Mouse (Mus musculus) liver, embryonic 14.5 days (tissue): Measurements from ENCODE around the gene Dnajb6. TPM values are rescaled to one million over a fixed set of nuclear protein-coding genes. Genes with fewer than 3 reads are reported as not detected.

Experiments
- ATAC-seq: fragments of 200-750 bp; cut with Nextera tagmentation; 2 replicates; pipeline ENCODE4 v1.8.0; 2017; ENCODE audit warnings: moderate number of reproducible peaks, mild to moderate bottlenecking, moderate library complexity; ENCODE audit not compliant: insufficient read depth
- DNase-seq, 3 experiments: peaks; one replicate each; pipeline ENCODE4 v3.0.0-alpha.2; 2012 to 2013; ENCODE audit warnings: low read depth in 3 of 3, low spot score in 3 of 3
- H3K27ac ChIP-seq: fragments of 300-500 bp; sonication (generic); 2 replicates; pipeline ENCODE4 v1.5.1; 2014; ENCODE audit warnings: moderate library complexity, mild to moderate bottlenecking, control low read depth, inconsistent platforms
- H3K27me3 ChIP-seq: fragments of 300-500 bp; sonication (generic); 2 replicates; pipeline ENCODE4 v1.6.1; 2014; ENCODE audit warnings: mild to moderate bottlenecking, low read length, moderate library complexity; ENCODE audit not compliant: control insufficient read depth, insufficient read depth
- H3K36me3 ChIP-seq: fragments of 300-500 bp; sonication (generic); replicated peaks from 2 replicates; pipeline ENCODE4 v1.6.1; 2014; ENCODE audit warnings: low read depth; ENCODE audit not compliant: control insufficient read depth, insufficient read depth
- H3K4me1 ChIP-seq, 2 experiments: fragments of 200-500 bp in 1 of 2; fragments of 300-500 bp in 1 of 2; sonication (generic) in 1 of 2; replicated peaks; 2 replicates each; pipeline ENCODE4 v1.6.1; 2012 to 2014; ENCODE audit warnings: antibody characterized with exemption in 1 of 2, inconsistent platforms in 1 of 2, low read length in 1 of 2; ENCODE audit not compliant: control insufficient read depth in 2 of 2, insufficient read depth in 2 of 2
- H3K4me2 ChIP-seq: fragments of 300-500 bp; sonication (generic); 2 replicates; pipeline ENCODE4 v1.6.1; 2014; ENCODE audit warnings: low read depth, mild to moderate bottlenecking, control low read depth, moderate library complexity
- H3K4me3 ChIP-seq, 2 experiments: fragments of 200-500 bp in 1 of 2; fragments of 300-500 bp in 1 of 2; sonication (generic) in 1 of 2; 2 replicates each; pipeline ENCODE4 v1.5.1; 2012 to 2014; ENCODE audit warnings: low read depth in 2 of 2, low read length in 2 of 2, mild to moderate bottlenecking in 2 of 2, control low read depth in 1 of 2, inconsistent platforms in 1 of 2, moderate library complexity in 1 of 2; ENCODE audit not compliant: insufficient read depth in 1 of 2
- H3K9ac ChIP-seq: fragments of 300-500 bp; sonication (generic); replicated peaks from 2 replicates; pipeline ENCODE4 v1.6.1; 2014; ENCODE audit warnings: mild to moderate bottlenecking, control low read depth, moderate library complexity
- H3K9me3 ChIP-seq: fragments of 300-500 bp; sonication (generic); 2 replicates; pipeline ENCODE4 v1.6.1; 2016; ENCODE audit warnings: low read length, mixed read lengths; ENCODE audit not compliant: control insufficient read depth
- CTCF ChIP-seq: IDR thresholded peaks from 2 replicates; pipeline ENCODE4 v1.5.1; 2016; ENCODE audit warnings: antibody characterized with exemption, low read depth, control low read depth
- EP300 ChIP-seq: IDR thresholded peaks from 2 replicates; pipeline ENCODE4 v1.6.1; 2016; ENCODE audit warnings: antibody characterized with exemption, low read depth
- WGBS: fragments of 180-500 bp; shearing (Covaris S2); extraction: QIAGEN DNeasy Blood & Tissue Kit; methylation state at CpG from one replicate; pipeline ENCODE4 v1.1.7; 2014; ENCODE audit not compliant: insufficient replicate concordance; 5-methylcytosine and 5-hydroxymethylcytosine counted together
- polyA plus RNA-seq, 2 experiments: library from polyadenylated mRNA; depleted of rRNA in 1 of 2; stranded (reverse) in 1 of 2; unstranded in 1 of 2; fragments of >200 nt; fragmentation: Nextera tagmentation in 1 of 2; extraction: Ambion mirVana in 1 of 2; gene quantifications; 2 replicates each; pipeline versions ENCODE4 v1.2.1 to v1.2.3; 2012 to 2014

Gene Dnajb6
- polyA plus RNA-seq, 2 experiments: 48.3 to 76.0 TPM

DNA sequence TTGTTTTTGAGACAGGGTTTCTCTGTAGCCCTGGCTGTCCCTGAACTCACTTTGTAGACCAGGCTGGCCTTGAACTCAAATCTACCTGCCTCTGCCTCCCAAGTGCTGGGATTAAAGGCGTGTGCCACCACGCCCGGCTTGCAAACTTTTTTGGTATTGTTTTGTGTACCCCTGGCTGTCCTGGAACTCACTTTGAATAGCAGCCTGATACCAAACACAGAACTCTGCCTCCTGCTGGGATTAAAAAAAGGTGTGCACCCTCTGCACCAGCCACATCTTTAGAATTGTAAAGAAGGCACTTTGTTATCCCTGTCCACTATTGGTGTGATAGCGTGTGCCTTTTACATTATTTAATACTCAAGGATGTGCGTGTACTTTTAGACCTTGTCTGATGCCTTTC is 2.0 kb downstream of the Dnajb6 start:
- H3K27ac ChIP-seq: no peak overlapping the region
- WGBS: 67% methylated on average over 5 of the region's 5 CpGs
- ATAC-seq: no peak
- no peaks in the 10 kb centered on the region for H3K27me3 ChIP-seq
- peaks cover 12 to 20% of the 10 kb centered on the region in 2 experiments for H3K4me1 ChIP-seq
- H3K9me3 ChIP-seq: no peaks in the 10 kb centered on the region
- DNase-seq: no peak
- H3K36me3 ChIP-seq: no peaks in the 10 kb centered on the region
- H3K9ac ChIP-seq: peak overlapping the region; percentile 36
- no peak for TF ChIP-seq EP300
- TF ChIP-seq CTCF: no peak
- H3K4me3 ChIP-seq: peak overlapping the region; percentile 88 to 89; a peak in 3 of 4 replicates
- peak overlapping the region; percentile 82 for H3K4me2 ChIP-seq

DNA sequence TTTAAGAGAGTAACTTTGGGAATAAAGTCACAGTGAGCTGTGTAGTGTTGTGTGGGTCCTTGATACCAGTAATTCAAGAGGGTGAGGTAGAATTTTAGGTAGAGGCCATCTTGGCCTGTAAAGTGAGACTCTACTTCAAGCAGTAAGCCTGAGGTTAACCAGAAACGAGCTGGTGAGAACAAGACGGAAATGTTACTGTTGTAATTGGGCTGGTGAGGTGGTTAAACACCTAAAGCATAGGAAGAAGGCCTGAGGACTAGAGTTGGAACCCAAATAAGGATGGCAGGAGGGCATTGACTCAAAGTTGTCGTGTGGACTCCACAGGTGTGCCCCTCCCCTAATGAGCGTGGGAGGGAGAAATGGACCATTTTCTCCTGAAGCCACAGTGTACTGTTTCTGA is 2.6 kb downstream of the Dnajb6 start:
- 62% methylated on average over 4 of the region's 4 CpGs for WGBS
- Histone ChIP-seq H3K27me3 (no peaks in the 10 kb centered on the region), H3K4me3 (no peak overlapping the region), H3K9ac (no peak overlapping the region), H3K36me3 (no peaks in the 10 kb centered on the region), H3K4me2 (peak overlapping the region; percentile 82), H3K9me3 (no peaks in the 10 kb centered on the region), H3K4me1 (peaks cover 12 to 20% of the 10 kb centered on the region in 2 experiments), H3K27ac (no peak overlapping the region)
- no peak for ATAC-seq
- no peak for DNase-seq
- TF ChIP-seq CTCF: no peak
- TF ChIP-seq EP300: no peak

DNA sequence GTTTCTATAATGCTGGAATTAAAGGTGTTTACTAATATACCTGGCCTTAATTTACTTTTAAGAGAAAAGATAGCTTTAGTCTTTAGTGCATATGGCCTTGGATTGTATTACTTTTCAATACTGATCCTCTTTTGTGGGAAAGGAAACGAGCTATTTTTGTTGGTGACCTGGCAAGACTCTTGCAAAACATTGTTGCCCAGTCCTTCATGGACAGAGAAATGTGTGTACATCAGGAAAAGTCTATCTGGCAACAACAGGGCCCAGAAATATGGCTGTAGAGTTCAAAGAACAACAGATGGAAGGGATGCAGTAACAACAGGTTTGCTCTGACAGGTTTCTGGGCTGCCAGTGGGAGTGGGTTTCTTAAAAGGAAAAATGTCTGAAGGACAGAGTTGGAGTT is 5.2 kb downstream of the Dnajb6 start:
- WGBS: 58% methylated on average over 1 of the region's 1 CpGs
- DNase-seq: no peak

DNA sequence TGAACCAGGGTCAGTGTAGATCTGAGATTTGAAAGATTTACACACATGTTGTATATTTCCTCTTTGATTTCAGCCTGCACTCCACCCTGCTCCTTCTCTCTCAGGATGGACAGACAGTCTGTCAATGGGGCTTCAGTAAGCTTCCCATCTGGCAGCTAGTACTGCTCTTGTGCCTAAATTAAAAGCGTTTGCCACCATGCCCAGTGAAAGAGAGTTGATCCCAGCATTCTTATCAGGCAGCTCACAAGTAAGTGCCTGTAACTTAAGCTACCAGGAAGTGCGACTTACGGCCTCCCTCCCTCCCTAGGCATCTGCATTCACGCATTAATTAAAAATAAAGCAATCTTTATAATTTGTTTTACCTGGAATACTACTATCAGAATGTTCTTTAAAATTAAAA is 5.6 kb downstream of the Dnajb6 start:
- Histone ChIP-seq H3K4me3 (no peak overlapping the region), H3K4me1 (peaks cover 5 to 14% of the 10 kb centered on the region in 2 experiments), H3K4me2 (no peak overlapping the region), H3K9ac (no peak overlapping the region), H3K27me3 (no peaks in the 10 kb centered on the region), H3K27ac (no peak overlapping the region), H3K9me3 (no peaks in the 10 kb centered on the region), H3K36me3 (no peaks in the 10 kb centered on the region)
- WGBS: 71% methylated on average over 4 of the region's 4 CpGs
- ATAC-seq (no peak), DNase-seq (no peak)
- no peak for TF ChIP-seq CTCF
- no peak for TF ChIP-seq EP300

More for the DNA sequence above, 5.2 kb downstream of the Dnajb6 start:
- Histone ChIP-seq H3K9ac (no peak overlapping the region), H3K9me3 (no peaks in the 10 kb centered on the region), H3K4me1 (peaks cover 5 to 14% of the 10 kb centered on the region in 2 experiments), H3K36me3 (no peaks in the 10 kb centered on the region), H3K4me2 (no peak overlapping the region), H3K27ac (no peak overlapping the region), H3K27me3 (no peaks in the 10 kb centered on the region), H3K4me3 (no peak overlapping the region)
- no peak for TF ChIP-seq CTCF
- no peak for TF ChIP-seq EP300
- ATAC-seq: no peak

- TF ChIP-seq CTCF (no peak), EP300 (no peak)
- WGBS: 83% methylated on average over 2 of the region's 2 CpGs
- no peak for ATAC-seq
These were observed 12.2 kb downstream of the Dnajb6 start for GRCm38 (mm10) chr5:29747661-29748060.

More at GRCm38 (mm10) chr5:29747661-29748060, 12.2 kb downstream of the Dnajb6 start:
- H3K27ac ChIP-seq: no peak overlapping the region
- peaks cover 21% of the 10 kb centered on the region for H3K36me3 ChIP-seq
- no peaks in the 10 kb centered on the region for H3K4me1 ChIP-seq
- H3K9ac ChIP-seq: no peak overlapping the region
- no peaks in the 10 kb centered on the region for H3K9me3 ChIP-seq
- no peak for DNase-seq
- no peaks in the 10 kb centered on the region for H3K27me3 ChIP-seq
- H3K4me2 ChIP-seq: no peak overlapping the region
- H3K4me3 ChIP-seq: no peak overlapping the region
